Mouse (Mus musculus) liver, embryonic 11.5 days (tissue): ENCODE results near the gene Ptk7. TPM values are rescaled to one million over a fixed set of nuclear protein-coding genes. Genes with fewer than 3 reads are reported as not detected.

Experiments used
- ATAC-seq: fragments of 200-750 bp; cut with Nextera tagmentation; replicated peaks from 2 replicates; pipeline ENCODE4 v1.8.0; 2017; ENCODE audit warnings: moderate number of reproducible peaks, mild to moderate bottlenecking, moderate TSS enrichment, moderate library complexity; ENCODE audit not compliant: low FRiP score
- DNase-seq: peaks from one replicate; pipeline ENCODE4 v3.0.0-alpha.2; 2017; ENCODE audit warnings: low spot score
- H3K27ac ChIP-seq: fragments of 300-500 bp; sonication (generic); 2 replicates; pipeline ENCODE4 v1.5.1; 2014; ENCODE audit warnings: mild to moderate bottlenecking, low read depth, low read length, control low read depth
- H3K27me3 ChIP-seq: fragments of 300-500 bp; sonication (generic); replicated peaks from 2 replicates; pipeline ENCODE4 v1.6.1; 2014; ENCODE audit warnings: low read length, mixed read lengths; ENCODE audit not compliant: control insufficient read depth, insufficient read depth
- H3K36me3 ChIP-seq: fragments of 300-500 bp; sonication (generic); 2 replicates; pipeline ENCODE4 v1.6.1; 2014; ENCODE audit warnings: mild to moderate bottlenecking, low read length, moderate library complexity, mixed read lengths; ENCODE audit not compliant: control insufficient read depth, insufficient read depth
- H3K4me1 ChIP-seq: fragments of 300-500 bp; sonication (generic); replicated peaks from 2 replicates; pipeline ENCODE4 v1.6.1; 2014; ENCODE audit warnings: low read length, mixed read lengths; ENCODE audit not compliant: control insufficient read depth, insufficient read depth
- H3K4me2 ChIP-seq: fragments of 300-500 bp; sonication (generic); 2 replicates; pipeline ENCODE4 v1.6.1; 2014; ENCODE audit warnings: mild to moderate bottlenecking, control low read depth, moderate library complexity
- H3K4me3 ChIP-seq: fragments of 300-500 bp; sonication (generic); 2 replicates; pipeline ENCODE4 v1.5.1; 2014; ENCODE audit warnings: low read depth, low read length, control low read depth
- H3K9ac ChIP-seq: fragments of 300-500 bp; sonication (generic); 2 replicates; pipeline ENCODE4 v1.6.1; 2014; ENCODE audit warnings: low read depth, low read length, control low read depth
- H3K9me3 ChIP-seq: fragments of 300-500 bp; sonication (generic); 2 replicates; pipeline ENCODE4 v1.6.1; 2016; ENCODE audit warnings: low read length, inconsistent platforms, mixed read lengths; ENCODE audit not compliant: control insufficient read depth
- WGBS: fragments of 180-500 bp; shearing (Covaris S2); extraction: QIAGEN DNeasy Blood & Tissue Kit; methylation state at CpG from one replicate; pipeline ENCODE4 v1.1.7; 2014; 5-methylcytosine and 5-hydroxymethylcytosine counted together
- polyA plus RNA-seq: library from polyadenylated mRNA; unstranded; fragments of >200 nt; fragmentation: Nextera tagmentation; extraction: Ambion mirVana; gene quantifications from 2 replicates; pipeline ENCODE4 v1.2.1, GENCODE M21; 2014

Ptk7 gene
- polyA plus RNA-seq, 1 experiment from 2014 or later = 24.7 TPM

GRCm38 (mm10) chr17:46647279-46647678 lies 18.0 kb upstream of the Ptk7 start:
- Histone ChIP-seq H3K4me3 (peak overlapping the region; percentile 72), H3K4me2 (peak overlapping the region; percentile 86), H3K27ac (no peak overlapping the region), H3K9ac (peak overlapping the region; percentile 84), H3K4me1 (peaks cover 32% of the 10 kb centered on the region), H3K9me3 (no peaks in the 10 kb centered on the region), H3K36me3 (no peaks in the 10 kb centered on the region), H3K27me3 (no peaks in the 10 kb centered on the region)
- ATAC-seq (no peak), DNase-seq (no peak)
- 92% methylated on average over 7 of the region's 7 CpGs for WGBS

GRCm38 (mm10) chr17:46646322-46646662 lies 17.0 kb upstream of the Ptk7 start:
- Histone ChIP-seq H3K9ac (peak overlapping the region; percentile 84), H3K36me3 (no peaks in the 10 kb centered on the region; the same call in 1 of the 2 replicates), H3K9me3 (no peaks in the 10 kb centered on the region), H3K4me3 (peak overlapping the region; percentile 72), H3K27me3 (no peaks in the 10 kb centered on the region), H3K4me1 (peaks cover 25% of the 10 kb centered on the region), H3K4me2 (peak overlapping the region; percentile 86), H3K27ac (peak overlapping the region; percentile 59; the same call in 1 of the 2 replicates)
- ATAC-seq (peak; percentile 40), DNase-seq (no peak)
- under 1% methylated on average over 19 of the region's 19 CpGs for WGBS

GRCm38 (mm10) chr17:46645561-46646321 lies 16.4 kb upstream of the Ptk7 start, which contains the start of the genes Klc4 and Mrpl2:
Klc4 (minus strand) TSS chr17:46646022.
Mrpl2 (plus strand) TSS chr17:46646229.
- peak; percentile 100 for DNase-seq
- no peaks in the 10 kb centered on the region; the same call in 1 of the 2 replicates for H3K36me3 ChIP-seq
- no peaks in the 10 kb centered on the region for H3K9me3 ChIP-seq
- H3K4me1 ChIP-seq = peaks cover 22% of the 10 kb centered on the region
- H3K4me3 ChIP-seq = peak within 1 kb of the TSS; percentile 72
- 1% methylated on average over 53 of the region's 53 CpGs for WGBS
- peak; percentile 75 for ATAC-seq
- H3K27ac ChIP-seq = peak within 1 kb of the TSS; percentile 59
- H3K9ac ChIP-seq = peak within 1 kb of the TSS; percentile 84
- no peaks in the 10 kb centered on the region for H3K27me3 ChIP-seq
- H3K4me2 ChIP-seq = peak within 1 kb of the TSS; percentile 86

- Histone ChIP-seq H3K27ac (peak overlapping the region; percentile 20; the same call in 1 of the 2 replicates), H3K4me2 (peak overlapping the region; percentile 86), H3K36me3 (no peaks in the 10 kb centered on the region; the same call in 1 of the 2 replicates), H3K9me3 (no peaks in the 10 kb centered on the region), H3K9ac (peak overlapping the region; percentile 67), H3K4me3 (peak overlapping the region; percentile 72), H3K4me1 (peaks cover 20% of the 10 kb centered on the region), H3K27me3 (no peaks in the 10 kb centered on the region)
- WGBS = 7% methylated on average over 9 of the region's 11 CpGs
- DNase-seq = no peak
- 0 out of 2 replicates have a peak, but pooled peaks have one; percentile 15 for ATAC-seq
Measured at GRCm38 (mm10) chr17:46644916-46645475, 15.7 kb upstream of the Ptk7 start.

GRCm38 (mm10) chr17:46644152-46644805 lies 15.0 kb upstream of the Ptk7 start:
- WGBS = 84% methylated on average over 12 of the region's 12 CpGs
- H3K36me3 ChIP-seq = no peaks in the 10 kb centered on the region; the same call in 1 of the 2 replicates
- no peak for ATAC-seq
- DNase-seq = no peak
- no peaks in the 10 kb centered on the region for H3K27me3 ChIP-seq
- no peak overlapping the region for H3K27ac ChIP-seq
- H3K9me3 ChIP-seq = no peaks in the 10 kb centered on the region
- H3K4me3 ChIP-seq = peak overlapping the region; percentile 72; the same call in 1 of the 2 replicates
- no peak overlapping the region for H3K9ac ChIP-seq
- H3K4me1 ChIP-seq = peaks cover 13% of the 10 kb centered on the region
- peak overlapping the region; percentile 86 for H3K4me2 ChIP-seq

- Histone ChIP-seq H3K4me1 (peaks cover 10% of the 10 kb centered on the region), H3K36me3 (no peaks in the 10 kb centered on the region; the same call in 1 of the 2 replicates), H3K27me3 (no peaks in the 10 kb centered on the region), H3K9me3 (no peaks in the 10 kb centered on the region), H3K9ac (no peak overlapping the region), H3K4me2 (no peak overlapping the region), H3K4me3 (no peak overlapping the region), H3K27ac (no peak overlapping the region)
- no peak for ATAC-seq
- WGBS = 90% methylated on average over 17 of the region's 17 CpGs
- DNase-seq = no peak
Measured at GRCm38 (mm10) chr17:46642060-46642459, 12.8 kb upstream of the Ptk7 start.

GRCm38 (mm10) chr17:46639929-46640328 lies 10.6 kb upstream of the Ptk7 start:
- Histone ChIP-seq H3K27me3 (no peaks in the 10 kb centered on the region), H3K9me3 (no peaks in the 10 kb centered on the region), H3K36me3 (no peaks in the 10 kb centered on the region; the same call in 1 of the 2 replicates), H3K4me1 (peaks cover 1% of the 10 kb centered on the region), H3K9ac (no peak overlapping the region), H3K4me3 (no peak overlapping the region), H3K4me2 (no peak overlapping the region), H3K27ac (no peak overlapping the region)
- no peak for ATAC-seq
- WGBS = 59% methylated on average over 9 of the region's 9 CpGs
- no peak for DNase-seq

GRCm38 (mm10) chr17:46636831-46637523 lies 7.7 kb upstream of the Ptk7 start:
- DNase-seq = no peak

More at GRCm38 (mm10) chr17:46636831-46637523, 7.7 kb upstream of the Ptk7 start:
- no peaks in the 10 kb centered on the region; the same call in 1 of the 2 replicates for H3K36me3 ChIP-seq
- no peak overlapping the region for H3K27ac ChIP-seq
- no peak for ATAC-seq
- no peaks in the 10 kb centered on the region for H3K27me3 ChIP-seq
- H3K9me3 ChIP-seq = no peaks in the 10 kb centered on the region
- H3K4me2 ChIP-seq = peak overlapping the region; percentile 35
- no peaks in the 10 kb centered on the region for H3K4me1 ChIP-seq
- no peak overlapping the region for H3K9ac ChIP-seq
- no peak overlapping the region for H3K4me3 ChIP-seq
- 29% methylated on average over 15 of the region's 15 CpGs for WGBS
